Mouse (Mus musculus): ENCODE measurements around the gene Lrwd1.

Lrwd1 gene

DNA sequence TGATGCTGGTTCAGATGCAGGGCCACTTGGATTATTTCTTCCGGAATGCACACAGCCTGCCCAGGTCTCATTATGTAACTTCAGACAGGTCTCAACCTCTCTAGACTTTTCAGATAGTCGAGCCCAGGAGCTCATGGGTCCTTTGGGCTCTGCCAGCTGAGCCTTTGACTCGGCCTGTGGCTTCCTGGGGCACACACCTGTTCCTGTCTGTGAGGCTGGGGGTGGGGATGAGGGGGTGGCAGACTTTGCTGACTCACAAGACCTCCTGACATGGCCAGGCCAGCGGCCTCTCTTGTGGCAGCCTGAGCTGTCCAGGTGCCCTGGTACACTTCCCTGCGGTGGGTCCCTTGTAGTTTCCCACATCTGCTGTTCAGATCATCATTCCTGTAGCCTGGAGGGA lies 43.9 kb downstream of the Lrwd1 start:
- DNase-seq (ENCODE audit: low spot score), result no peak

DNA sequence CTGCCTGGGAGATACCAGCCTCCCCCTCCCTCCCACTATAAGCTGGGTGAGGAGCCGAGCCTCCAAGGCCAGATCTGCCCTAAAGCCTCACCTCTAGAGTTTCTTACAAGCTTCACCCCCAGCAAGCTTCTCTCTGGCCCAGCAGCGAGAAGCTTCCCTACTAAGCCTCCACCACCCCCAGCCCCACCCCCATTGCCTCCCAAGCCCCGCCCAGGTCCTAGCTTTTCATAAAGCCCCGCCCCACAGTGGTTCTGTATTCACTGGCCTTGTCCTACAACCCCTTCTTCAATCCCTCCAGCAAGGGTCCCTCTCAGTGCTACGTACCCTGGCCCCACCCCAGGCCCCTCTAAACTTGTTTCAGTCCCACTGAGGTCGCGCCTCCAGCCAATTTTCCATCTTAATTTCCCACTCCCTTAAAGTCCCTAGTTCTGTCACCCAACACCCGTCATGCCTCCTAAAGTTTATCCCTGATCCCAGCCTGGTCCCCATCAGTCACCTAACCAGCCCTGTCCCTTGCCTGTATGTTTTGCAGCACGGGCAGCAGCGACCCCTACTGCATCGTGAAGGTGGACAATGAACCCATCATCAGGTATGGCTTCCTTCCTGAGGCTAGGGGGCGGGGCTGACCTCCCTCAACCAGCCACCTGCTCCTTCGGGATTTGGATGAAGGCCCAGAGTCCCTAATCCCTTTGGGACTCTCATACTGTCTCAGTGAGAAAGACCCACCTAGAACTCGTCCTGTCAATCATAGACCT lies 46.9 kb downstream of the Lrwd1 start:
- no peak for DNase-seq (ENCODE audit: low spot score)

- no peak for DNase-seq (ENCODE audit: low spot score)
These were observed 49.6 kb downstream of the Lrwd1 start for GRCm38 (mm10) chr5:136086290-136086689.

DNA sequence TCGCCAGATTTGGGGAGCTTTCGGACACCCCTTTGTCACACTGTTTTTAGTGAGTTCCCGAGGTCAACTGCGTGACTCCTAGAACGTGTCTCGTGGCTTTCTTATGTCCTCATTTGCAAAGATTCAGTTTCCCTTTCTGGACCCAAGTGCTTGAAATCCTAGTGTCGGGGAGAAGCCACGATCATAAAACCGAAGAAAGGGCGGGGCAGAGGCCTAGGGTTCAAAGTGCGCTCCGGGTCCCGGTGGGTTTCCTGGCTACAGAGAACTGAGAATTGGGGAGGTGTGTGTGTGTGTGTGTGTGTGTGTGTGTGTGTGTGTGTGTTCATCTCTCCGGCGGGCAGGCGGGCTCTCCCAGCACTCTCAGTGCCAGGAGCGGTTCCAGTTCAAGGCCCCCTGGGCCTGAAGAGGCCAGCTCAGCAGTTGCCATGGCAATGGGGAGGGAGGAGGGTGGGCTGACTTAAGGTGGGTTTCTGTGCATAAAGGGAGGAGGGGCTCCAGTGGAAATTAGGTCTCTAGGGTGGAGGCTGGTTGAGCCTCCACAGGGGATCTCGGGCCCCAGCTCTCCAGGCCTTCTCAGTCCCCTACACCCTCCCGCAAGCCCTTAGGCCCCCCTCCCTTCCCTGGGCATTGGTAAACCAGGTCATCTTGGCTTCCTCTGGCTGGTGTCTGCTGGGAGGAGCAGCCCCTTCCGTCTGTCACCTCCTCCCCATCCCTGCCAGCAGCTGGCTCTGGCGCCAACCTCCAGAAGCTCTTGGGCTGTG lies 50.8 kb downstream of the Lrwd1 start:
- peak; percentile 15 for DNase-seq (ENCODE audit: low spot score)

DNA sequence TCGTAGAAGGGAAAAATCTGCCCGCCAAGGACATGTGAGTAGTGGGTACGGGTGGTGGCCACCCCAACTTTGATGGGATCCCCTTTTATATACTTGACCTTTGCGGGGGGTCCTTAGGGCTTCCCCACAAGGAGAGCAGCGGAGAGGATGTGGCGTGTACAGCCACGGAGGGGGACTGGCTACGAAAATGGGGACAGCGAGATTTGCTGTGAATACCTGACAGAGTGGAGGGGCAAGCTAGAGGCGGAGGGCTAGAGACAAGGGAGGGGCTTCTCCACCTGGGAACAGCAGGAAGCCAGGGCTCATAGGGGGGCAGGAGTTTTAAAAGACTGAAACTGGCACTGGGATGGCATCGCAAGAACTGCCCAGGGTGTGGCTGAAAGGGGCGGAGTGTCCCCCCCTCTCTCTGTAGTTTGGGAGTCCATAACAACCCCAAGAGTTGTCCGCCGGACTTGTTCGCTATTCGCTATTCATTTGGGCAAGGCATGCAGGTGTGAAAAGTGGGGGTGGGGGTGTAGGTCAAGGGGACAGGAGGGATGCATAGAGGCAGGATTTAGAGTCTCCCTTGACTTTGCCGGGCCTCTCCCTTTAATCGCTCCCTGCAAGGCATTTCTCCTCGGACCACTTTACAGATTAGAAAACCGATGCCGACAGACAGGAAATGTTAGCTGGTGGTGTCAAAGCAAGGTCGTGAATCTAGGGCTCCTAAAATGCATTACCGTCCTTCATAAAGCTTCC lies 51.6 kb downstream of the Lrwd1 start:
- DNase-seq (ENCODE audit: low spot score), result no peak

- DNase-seq (ENCODE audit: low spot score), result peak; percentile 77
These were observed 52.2 kb downstream of the Lrwd1 start, which contains the start of gene Rasa4 for GRCm38 (mm10) chr5:136083669-136084107. Rasa4 (plus strand) TSS chr5:136083916.

GRCm38 (mm10) chr5:136082345-136082744 lies 53.5 kb downstream of the Lrwd1 start:
- no peak for DNase-seq (ENCODE audit: low spot score)

GRCm38 (mm10) chr5:136078136-136078535 lies 57.7 kb downstream of the Lrwd1 start:
- DNase-seq (ENCODE audit: low spot score), result no peak

DNA sequence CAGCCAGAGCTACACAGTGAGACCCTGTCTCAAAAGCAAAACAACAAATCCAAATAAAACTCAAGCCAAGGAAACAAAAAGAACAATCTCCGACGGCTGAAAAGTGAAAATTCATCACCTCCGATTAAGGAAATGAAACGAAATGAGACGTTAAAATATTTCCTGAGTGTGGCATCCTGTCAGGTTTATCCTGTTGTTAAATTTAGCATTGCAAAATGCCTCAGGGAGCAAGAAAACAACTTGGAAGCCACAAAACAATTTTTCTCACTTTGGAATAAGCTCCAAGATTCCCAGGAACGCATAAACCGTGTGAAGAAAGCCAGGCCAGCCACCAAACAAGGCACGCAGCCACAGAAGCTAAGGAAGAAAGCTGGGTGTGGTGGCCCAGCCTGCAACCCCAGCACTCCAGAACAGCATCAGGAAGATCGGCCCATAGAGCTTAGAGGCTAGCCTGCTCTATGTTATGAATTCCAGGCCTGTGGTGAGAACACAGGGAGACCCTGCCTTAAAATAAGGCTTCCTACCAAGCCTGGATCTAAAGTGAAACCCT lies 58.8 kb downstream of the Lrwd1 start:
- no peak for DNase-seq (ENCODE audit: low spot score)

- DNase-seq (ENCODE audit: low spot score), result no peak
These were observed 59.6 kb downstream of the Lrwd1 start for GRCm38 (mm10) chr5:136076284-136076683.

DNA sequence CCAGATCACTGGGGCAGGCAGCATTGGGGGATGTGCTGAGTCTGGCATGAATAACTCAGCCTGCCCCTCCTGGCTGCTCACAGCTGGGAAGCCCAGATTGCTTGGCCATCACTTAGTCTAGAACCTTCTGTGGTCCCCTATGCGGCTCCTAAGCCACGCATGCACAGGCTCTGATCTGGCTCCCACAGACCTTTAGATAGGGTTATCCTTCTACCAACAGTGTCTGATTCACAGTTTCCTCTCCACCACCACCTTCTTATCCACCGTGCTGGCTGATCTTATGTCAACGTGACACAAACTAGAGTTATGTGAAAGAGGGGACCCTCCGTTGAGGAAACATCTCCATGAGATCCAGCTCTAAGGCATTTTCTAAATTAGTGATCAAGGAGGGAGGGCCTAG lies 60.8 kb downstream of the Lrwd1 start:
- DNase-seq (ENCODE audit: low spot score), result no peak

DNA sequence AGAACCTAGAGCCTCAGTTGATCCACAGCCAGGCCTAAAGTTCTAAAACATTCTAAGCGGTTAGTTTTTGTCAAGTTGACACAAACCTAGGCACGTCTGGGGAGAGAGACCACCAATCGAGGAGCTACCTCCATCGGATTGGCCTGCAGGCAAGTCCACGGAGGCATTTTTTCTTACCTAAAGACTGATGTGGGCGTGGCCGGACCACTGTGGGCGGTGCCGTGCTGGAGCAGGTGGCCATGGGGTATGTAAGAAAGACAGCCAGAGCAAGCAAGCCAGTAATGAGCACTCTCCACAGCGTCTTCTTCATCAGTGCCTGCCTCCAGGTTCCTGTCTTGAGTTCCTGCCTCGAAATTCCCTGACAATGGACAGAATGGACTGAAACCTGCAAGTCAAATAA lies 62.3 kb downstream of the Lrwd1 start:
- DNase-seq (ENCODE audit: low spot score), result no peak

- DNase-seq (ENCODE audit: low spot score), result no peak
These were observed 62.8 kb downstream of the Lrwd1 start for GRCm38 (mm10) chr5:136073051-136073450.
